Mouse (Mus musculus): ENCODE data around the gene Zfp536. TPM values are rescaled to one million over a fixed set of nuclear protein-coding genes. Genes with fewer than 3 reads are reported as not detected.

Gene Zfp536
- polyA plus RNA-seq, 1 experiment from 2014 or later, result 8.2 TPM

DNA sequence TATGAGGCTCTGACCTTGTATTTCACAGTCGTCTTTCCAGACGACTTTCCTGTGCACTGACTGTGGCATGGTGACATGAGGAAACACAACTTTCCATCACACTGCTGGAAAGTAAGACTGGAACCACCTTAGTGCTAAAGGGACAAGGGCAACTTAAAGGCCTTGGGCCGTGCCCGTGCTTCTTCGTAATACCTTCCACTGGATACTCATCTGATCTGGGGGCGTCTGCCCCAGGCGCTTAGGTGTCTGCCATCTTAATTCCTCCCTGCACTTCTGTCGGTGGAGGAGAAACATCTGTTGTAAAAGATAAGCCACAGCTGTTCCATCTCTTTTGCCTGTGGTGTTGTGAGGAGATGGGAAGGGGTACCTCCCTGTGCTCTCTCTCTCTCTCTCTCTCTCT lies 299.2 kb downstream of the Zfp536 start:
- H3K27ac ChIP-seq, result no peak overlapping the region
- H3K4me3 ChIP-seq, result no peak overlapping the region
- H3K9me3 ChIP-seq, result no peaks in the 10 kb centered on the region
- 62% methylated on average over 8 of the region's 8 CpGs for WGBS
- no peak overlapping the region for H3K4me2 ChIP-seq
- H3K4me1 ChIP-seq, result no peaks in the 10 kb centered on the region
- H3K27me3 ChIP-seq, result no peaks in the 10 kb centered on the region
- no peaks in the 10 kb centered on the region for H3K36me3 ChIP-seq
- no peak for ATAC-seq (ENCODE audit: insufficient number of reproducible peaks, low FRiP score, low TSS enrichment, low read depth)
- no peak overlapping the region for H3K9ac ChIP-seq

DNA sequence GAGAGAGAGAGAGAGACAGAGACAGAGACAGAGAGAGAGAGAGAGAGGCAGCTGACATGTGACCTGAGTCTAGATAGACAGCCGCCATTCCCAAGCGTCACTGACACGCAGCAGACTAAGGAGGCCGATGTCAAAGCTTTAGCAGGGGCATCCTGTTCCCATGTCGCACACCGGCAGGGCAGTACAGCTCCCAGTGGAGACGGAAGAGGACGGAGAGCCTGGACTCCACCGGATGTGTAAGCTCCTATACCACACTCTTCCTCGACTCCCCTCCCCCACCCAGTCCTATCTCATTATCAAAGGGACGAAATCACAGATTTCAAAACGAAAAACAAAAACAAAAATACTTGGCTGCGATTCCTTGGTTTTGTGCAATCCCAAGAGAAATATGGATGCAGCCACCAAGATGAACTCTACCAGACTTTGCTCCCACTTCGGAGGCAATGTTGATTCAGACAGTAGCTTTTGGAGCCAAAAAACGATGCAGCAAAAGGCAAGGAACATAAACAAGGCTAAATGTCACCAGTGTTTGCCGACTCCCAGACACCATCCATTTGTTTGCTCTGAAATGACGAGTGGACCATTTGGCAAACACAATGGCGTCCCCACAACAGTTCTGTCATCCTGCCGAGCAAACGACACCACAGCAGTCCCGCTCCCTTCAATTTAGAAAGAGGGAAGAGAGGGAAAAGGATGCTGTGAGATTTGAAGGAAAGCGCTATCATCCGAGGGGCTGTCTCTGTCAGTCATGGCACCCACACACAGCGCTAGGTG lies 299.9 kb downstream of the Zfp536 start:
- Histone ChIP-seq H3K4me1 (no peaks in the 10 kb centered on the region), H3K27me3 (no peaks in the 10 kb centered on the region), H3K4me3 (no peak overlapping the region), H3K4me2 (no peak overlapping the region), H3K9me3 (no peaks in the 10 kb centered on the region), H3K36me3 (no peaks in the 10 kb centered on the region), H3K27ac (no peak overlapping the region), H3K9ac (no peak overlapping the region)
- WGBS, result 73% methylated on average over 24 of the region's 24 CpGs
- no peak for ATAC-seq (ENCODE audit: insufficient number of reproducible peaks, low FRiP score, low TSS enrichment, low read depth)

DNA sequence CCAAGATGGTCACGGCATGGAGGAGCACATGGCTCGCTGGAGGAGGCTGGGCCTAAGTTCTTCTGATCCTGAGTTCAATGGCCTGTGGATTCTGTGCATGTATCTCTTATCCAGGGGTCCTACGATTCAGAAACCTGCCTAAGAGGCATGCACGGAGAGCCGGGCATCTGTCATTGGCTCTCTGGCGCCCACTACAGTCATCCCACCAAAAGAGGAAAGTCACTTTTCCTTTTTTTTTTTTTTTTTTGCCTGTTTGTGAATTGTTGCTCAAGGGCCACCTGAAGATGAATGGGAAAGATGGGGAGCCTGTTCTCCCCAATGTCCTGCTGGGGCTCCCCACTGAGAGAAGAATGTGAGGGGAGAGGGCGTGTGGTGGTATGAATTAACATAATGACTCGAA lies 301.7 kb downstream of the Zfp536 start:
- WGBS, result 42% methylated on average over 8 of the region's 8 CpGs
- no peak for ATAC-seq (ENCODE audit: insufficient number of reproducible peaks, low FRiP score, low TSS enrichment, low read depth)
- no peak overlapping the region for H3K9ac ChIP-seq
- no peak overlapping the region for H3K27ac ChIP-seq
- H3K4me1 ChIP-seq, result no peaks in the 10 kb centered on the region
- no peaks in the 10 kb centered on the region for H3K36me3 ChIP-seq
- no peaks in the 10 kb centered on the region for H3K9me3 ChIP-seq
- H3K4me2 ChIP-seq, result no peak overlapping the region
- H3K4me3 ChIP-seq, result no peak overlapping the region
- H3K27me3 ChIP-seq, result 0 out of 2 replicates have a peak, but pooled peaks cover 7% of the 10 kb centered on the region

DNA sequence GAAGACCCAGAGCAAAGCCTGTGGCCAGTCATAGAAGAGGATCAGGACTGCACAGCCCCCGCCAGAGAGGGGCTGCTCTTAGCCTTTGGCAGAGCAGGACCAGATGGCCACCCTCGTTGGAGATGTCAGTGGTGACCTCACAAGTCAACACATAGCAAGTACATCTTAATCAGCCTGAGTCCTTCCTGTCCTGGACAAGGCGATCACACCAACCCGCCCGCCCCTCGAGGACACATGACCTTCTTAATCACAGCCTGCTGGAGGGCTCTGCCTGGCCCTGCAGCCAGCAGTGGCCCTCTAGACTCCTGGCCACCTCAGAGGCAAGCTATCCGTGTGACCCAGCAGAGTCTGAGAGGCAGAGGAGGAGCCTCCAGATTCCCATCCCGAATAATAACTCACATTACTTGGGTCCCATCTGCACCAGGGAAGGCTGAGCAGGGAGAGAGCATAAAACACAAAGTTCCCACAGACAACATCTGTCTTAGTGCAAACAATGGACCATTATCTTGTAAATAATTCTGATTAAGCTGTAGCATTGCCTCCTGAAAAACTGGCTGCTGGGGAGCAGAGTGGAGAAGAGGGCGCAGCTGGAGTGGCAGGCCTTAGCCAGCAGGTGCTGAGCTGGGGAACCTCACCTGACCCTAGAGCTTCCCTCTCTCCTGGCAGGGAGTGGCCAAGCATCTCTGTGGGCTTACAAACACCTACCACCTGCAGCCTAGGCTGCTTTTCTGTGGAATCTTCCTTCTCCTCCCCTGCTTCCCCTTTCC lies 306.8 kb downstream of the Zfp536 start:
- no peak for ATAC-seq (ENCODE audit: insufficient number of reproducible peaks, low FRiP score, low TSS enrichment, low read depth)
- WGBS, result 30% methylated on average over 9 of the region's 9 CpGs
- H3K4me1 ChIP-seq, result peaks cover 9% of the 10 kb centered on the region

DNA sequence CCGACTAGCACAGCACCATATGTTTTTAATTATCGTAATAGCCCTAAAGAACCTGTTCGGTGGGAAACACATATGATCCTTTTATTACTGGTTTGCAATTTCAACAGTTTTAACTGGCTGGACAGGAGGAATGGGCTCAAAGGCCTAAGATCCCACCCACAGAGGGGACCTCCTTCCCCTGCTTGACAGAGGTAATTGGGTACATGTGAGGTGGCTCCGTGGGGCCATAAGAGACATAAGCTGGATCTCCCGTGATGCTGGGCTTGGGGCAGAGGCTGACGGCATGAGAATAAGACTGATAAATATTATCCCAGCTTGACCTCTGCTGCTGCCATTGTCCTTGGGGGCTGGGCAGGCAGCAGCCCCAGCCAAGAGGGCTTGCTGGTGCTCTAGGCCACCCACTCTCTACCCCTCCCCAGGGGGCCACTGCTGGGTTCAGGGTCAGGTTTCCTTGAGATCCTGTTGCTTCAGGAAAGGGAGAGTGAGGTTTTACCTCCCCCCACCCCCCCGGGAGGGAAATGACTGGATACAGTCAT lies 309.2 kb downstream of the Zfp536 start:
- Histone ChIP-seq H3K9ac (no peak overlapping the region), H3K4me2 (0 out of 2 replicates have a peak overlapping the region, but pooled peaks have one; percentile 5), H3K9me3 (no peaks in the 10 kb centered on the region), H3K36me3 (no peaks in the 10 kb centered on the region), H3K27me3 (0 out of 2 replicates have a peak, but pooled peaks cover 33% of the 10 kb centered on the region), H3K4me1 (peaks cover 9% of the 10 kb centered on the region), H3K27ac (no peak overlapping the region), H3K4me3 (no peak overlapping the region)
- peak; percentile 21; the same call in 1 of the 2 replicates for ATAC-seq (ENCODE audit: insufficient number of reproducible peaks, low FRiP score, low TSS enrichment, low read depth)
- WGBS, result 12% methylated on average over 7 of the region's 7 CpGs

More for the DNA sequence above, 306.8 kb downstream of the Zfp536 start:
- Histone ChIP-seq H3K27me3 (0 out of 2 replicates have a peak, but pooled peaks cover 33% of the 10 kb centered on the region), H3K9me3 (no peaks in the 10 kb centered on the region), H3K36me3 (no peaks in the 10 kb centered on the region), H3K9ac (no peak overlapping the region), H3K4me3 (no peak overlapping the region), H3K27ac (no peak overlapping the region), H3K4me2 (no peak overlapping the region)

DNA sequence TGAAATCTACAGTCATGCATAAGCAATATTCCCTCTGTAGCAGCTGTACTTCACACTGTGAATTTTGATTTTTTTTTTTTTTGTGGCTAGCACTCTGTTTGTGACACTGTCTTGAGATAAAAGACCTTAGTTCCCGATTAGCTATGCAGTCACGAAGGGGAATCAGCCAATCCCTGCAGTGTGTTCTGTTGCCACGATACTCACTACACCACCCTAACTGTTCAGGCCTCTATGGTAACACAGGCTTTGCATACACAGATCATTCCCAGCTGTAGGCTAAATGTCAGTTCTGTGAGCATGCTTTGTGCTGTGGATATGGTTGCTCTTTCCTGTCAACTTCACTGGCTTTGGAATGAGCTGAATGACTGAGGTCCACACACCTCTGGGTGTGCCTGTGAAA lies 325.9 kb downstream of the Zfp536 start:
- ATAC-seq (ENCODE audit: insufficient number of reproducible peaks, low FRiP score, low TSS enrichment, low read depth), result no peak
- no peaks in the 10 kb centered on the region for H3K4me1 ChIP-seq
- H3K36me3 ChIP-seq, result no peaks in the 10 kb centered on the region
- no peaks in the 10 kb centered on the region for H3K9me3 ChIP-seq
- H3K4me2 ChIP-seq, result no peak overlapping the region
- no peaks in the 10 kb centered on the region for H3K27me3 ChIP-seq
- WGBS, result 84% methylated on average over 3 of the region's 3 CpGs
- no peak overlapping the region for H3K9ac ChIP-seq
- no peak overlapping the region for H3K4me3 ChIP-seq
- no peak overlapping the region for H3K27ac ChIP-seq

DNA sequence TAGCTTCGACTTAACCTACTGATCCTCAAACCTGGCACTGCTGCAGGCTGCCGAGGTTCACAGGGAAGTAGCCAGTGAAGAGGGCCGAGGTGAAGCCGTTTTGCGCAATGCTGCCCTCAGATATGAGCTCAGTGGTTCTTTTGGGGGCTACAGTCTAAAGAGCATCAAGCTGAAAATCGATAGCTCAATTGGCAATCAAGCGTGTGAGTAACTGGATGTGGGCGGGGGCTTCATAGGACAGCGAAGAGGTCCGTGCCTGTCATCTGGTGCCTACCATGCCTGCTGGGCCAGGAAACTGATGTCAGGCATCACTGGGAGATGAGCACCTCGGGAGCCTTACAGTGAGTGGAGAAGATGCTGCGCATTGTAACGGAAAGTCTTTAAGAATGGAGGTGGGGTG lies 333.5 kb downstream of the Zfp536 start:
- ATAC-seq (ENCODE audit: insufficient number of reproducible peaks, low FRiP score, low TSS enrichment, low read depth), result no peak
- no peaks in the 10 kb centered on the region for H3K36me3 ChIP-seq
- H3K9ac ChIP-seq, result no peak overlapping the region
- no peak overlapping the region for H3K4me3 ChIP-seq
- H3K27me3 ChIP-seq, result no peaks in the 10 kb centered on the region
- 0 out of 2 replicates have a peak, but pooled peaks cover 4% of the 10 kb centered on the region for H3K4me1 ChIP-seq
- WGBS, result 82% methylated on average over 13 of the region's 13 CpGs
- H3K4me2 ChIP-seq, result no peak overlapping the region
- H3K27ac ChIP-seq, result no peak overlapping the region
- no peaks in the 10 kb centered on the region for H3K9me3 ChIP-seq

DNA sequence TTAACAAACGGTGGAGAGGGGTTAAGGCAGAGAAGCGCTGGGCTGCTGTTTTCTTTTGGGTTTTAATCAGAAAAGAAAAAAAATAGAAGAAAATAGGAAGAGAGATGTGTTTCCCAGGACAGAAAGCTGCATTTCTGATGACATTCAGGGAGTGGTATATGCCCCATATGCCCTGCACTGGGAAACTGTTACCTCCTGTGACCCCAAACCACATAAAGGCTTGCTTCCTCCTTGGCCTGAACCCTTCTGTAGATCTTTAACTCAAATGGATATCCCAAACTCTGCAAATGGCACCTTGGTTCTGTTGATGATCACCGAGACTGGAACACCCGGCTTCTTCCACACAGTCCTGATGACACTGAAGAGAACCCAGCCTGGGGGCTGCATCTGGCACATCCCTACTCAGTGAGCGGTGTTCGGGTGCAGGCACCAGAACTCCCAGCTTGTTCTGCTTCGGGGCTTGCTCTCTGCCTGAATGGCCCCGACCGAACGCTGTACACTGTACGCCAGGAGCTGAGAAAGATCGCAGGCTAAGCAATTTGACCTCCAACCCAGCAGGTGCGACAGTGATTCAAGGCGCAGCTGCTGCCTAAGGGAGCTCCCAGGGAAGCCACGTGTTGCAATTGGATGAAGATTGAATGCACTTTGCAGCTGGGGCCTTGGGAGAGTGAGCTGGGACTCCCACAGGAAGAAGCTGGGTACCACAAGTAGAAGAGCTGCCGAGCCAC lies 334.2 kb downstream of the Zfp536 start:
- Histone ChIP-seq H3K9ac (no peak overlapping the region), H3K36me3 (no peaks in the 10 kb centered on the region), H3K9me3 (no peaks in the 10 kb centered on the region), H3K27me3 (no peaks in the 10 kb centered on the region), H3K27ac (no peak overlapping the region), H3K4me1 (0 out of 2 replicates have a peak, but pooled peaks cover 4% of the 10 kb centered on the region), H3K4me3 (no peak overlapping the region), H3K4me2 (no peak overlapping the region)
- 49% methylated on average over 16 of the region's 16 CpGs for WGBS
- ATAC-seq (ENCODE audit: insufficient number of reproducible peaks, low FRiP score, low TSS enrichment, low read depth), result no peak

DNA sequence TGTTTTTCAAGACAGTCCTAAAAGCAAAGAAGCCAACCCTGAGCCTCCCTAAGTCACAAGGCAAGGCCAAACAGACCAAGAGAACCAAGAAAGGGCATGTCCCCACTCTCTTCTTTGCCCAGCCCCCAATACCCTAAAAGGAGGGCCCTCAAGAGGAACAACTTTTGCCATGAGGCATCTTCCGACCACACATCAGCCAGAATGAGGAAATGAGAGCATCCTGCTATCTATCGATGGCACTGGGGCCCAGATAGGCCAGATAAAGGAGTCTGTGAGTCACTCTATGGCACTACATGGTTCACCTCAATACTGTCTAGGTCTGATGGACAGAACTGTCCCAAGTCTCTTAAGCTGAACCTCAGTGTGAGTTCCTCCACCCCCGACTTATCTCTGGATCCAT lies 335.6 kb downstream of the Zfp536 start:
- Histone ChIP-seq H3K4me3 (no peak overlapping the region), H3K36me3 (no peaks in the 10 kb centered on the region), H3K27me3 (no peaks in the 10 kb centered on the region), H3K9ac (no peak overlapping the region), H3K4me1 (0 out of 2 replicates have a peak, but pooled peaks cover 4% of the 10 kb centered on the region), H3K4me2 (no peak overlapping the region), H3K9me3 (no peaks in the 10 kb centered on the region), H3K27ac (no peak overlapping the region)
- ATAC-seq (ENCODE audit: insufficient number of reproducible peaks, low FRiP score, low TSS enrichment, low read depth), result no peak
- 89% methylated on average over 3 of the region's 3 CpGs for WGBS

DNA sequence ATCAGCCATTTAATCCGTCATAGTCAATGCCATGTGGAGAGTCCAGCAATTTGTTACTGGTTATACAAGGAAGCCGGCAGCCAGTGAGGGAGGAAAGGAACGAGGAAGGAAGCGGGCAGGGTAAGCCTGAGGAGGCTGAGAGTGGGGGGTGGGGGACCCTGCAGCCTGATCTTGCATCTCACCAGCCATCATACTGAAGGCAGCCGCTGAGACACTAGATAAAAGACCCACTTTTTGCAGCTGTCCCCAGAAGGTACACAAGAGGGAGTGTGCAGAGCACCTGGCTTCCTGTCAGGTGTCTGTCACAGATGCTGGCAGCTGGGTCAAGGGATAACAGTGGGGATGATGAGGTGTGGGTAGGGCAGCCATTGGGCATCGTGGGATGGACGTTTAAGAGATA lies 340.3 kb downstream of the Zfp536 start:
- Histone ChIP-seq H3K27me3 (no peaks in the 10 kb centered on the region), H3K4me3 (no peak overlapping the region), H3K4me1 (no peaks in the 10 kb centered on the region), H3K27ac (no peak overlapping the region), H3K36me3 (no peaks in the 10 kb centered on the region), H3K9ac (no peak overlapping the region), H3K9me3 (no peaks in the 10 kb centered on the region), H3K4me2 (no peak overlapping the region)
- 45% methylated on average over 7 of the region's 7 CpGs for WGBS
- no peak for ATAC-seq (ENCODE audit: insufficient number of reproducible peaks, low FRiP score, low TSS enrichment, low read depth)

DNA sequence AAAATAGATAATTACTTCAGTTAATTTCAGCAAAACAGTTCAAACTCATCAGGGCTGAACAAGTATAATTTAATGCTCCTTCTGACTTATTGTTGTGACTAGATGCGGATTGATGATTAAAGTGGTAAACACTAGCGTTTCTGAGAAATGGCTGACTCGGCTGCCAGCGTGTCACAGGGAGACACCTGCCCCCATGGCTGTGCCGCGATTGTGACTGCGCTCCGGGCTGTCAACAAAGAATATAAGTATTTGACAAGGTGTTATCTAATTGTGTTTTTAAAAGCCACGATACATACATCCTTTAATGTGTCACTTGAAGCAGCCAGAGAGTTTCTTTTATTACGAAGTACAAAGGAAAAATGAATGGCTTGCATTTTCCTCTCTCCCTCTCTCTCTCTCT lies 342.0 kb downstream of the Zfp536 start:
- ATAC-seq (ENCODE audit: insufficient number of reproducible peaks, low FRiP score, low TSS enrichment, low read depth), result no peak
- Histone ChIP-seq H3K36me3 (no peaks in the 10 kb centered on the region), H3K27me3 (no peaks in the 10 kb centered on the region), H3K4me3 (no peak overlapping the region), H3K4me1 (no peaks in the 10 kb centered on the region), H3K27ac (no peak overlapping the region), H3K9ac (no peak overlapping the region), H3K4me2 (no peak overlapping the region), H3K9me3 (no peaks in the 10 kb centered on the region)
- 81% methylated on average over 10 of the region's 10 CpGs for WGBS

Measured in limb, embryonic 15.5 days (tissue).